Mouse (Mus musculus) E14TG2a.4 (cell line): ENCODE data around the gene Gpc6.

Experiments used
- CTCF ChIP-seq: conservative IDR thresholded peaks from 2 replicates; pipeline ENCODE4 v1.5.1; 2014; ENCODE audit warnings: low read length
- NANOG ChIP-seq: IDR thresholded peaks from 2 replicates; pipeline ENCODE4 v1.6.1; 2014; ENCODE audit warnings: borderline replicate concordance, low read length, mixed read lengths
- POU5F1 ChIP-seq: IDR thresholded peaks from 2 replicates; pipeline ENCODE4 v1.6.1; 2014; ENCODE audit warnings: low read length, borderline replicate concordance

DNA sequence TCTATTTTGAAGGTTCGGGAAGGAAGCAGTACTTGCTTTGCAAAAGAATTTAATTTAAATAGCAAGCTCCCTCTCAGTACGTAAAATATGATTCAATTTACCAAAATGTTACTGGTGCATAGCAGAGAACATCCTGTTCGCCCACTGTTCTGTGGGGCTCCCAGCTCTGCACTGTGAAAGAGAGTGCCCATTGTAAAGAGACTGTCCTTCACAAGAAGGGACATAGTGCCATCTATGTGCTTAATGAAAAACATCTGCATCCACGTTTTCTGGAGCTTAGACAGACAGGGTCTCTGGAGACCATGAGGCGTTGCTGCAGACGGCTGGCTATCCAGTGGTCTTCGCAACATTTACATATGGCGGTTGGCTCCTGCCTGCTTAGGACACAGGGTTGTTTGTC, 998.6 kb downstream of the Gpc6 start:
- TF ChIP-seq CTCF (no peak), NANOG (no peak), POU5F1 (no peak)
